28 mouse cellular contexts compared by ENCODE assay signal in the genomic region with DNA sequence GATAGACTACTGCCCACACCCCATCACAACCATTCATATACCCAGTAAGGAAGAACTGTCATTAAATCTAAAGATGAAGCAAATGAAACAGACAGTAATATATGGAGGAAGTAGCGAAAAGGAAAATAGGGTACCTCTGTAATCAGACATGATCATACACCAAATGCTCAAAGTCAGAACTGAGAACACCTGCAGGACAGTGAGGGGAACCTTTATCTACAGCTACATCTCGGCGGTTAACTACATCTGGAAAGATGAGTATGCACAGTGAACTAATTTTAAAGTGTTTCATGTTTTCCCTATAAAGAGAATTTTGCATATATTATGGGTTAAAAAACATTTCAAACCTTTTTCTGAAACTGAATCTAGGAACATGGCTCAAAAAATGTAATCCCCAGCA. TPM values are rescaled to one million over a fixed set of nuclear protein-coding genes. Genes with fewer than 3 reads are reported as not detected.
"Had no signal": no experiment of that assay in that cellular context is flagged by ENCODE, and none has a peak within 500 bp of the region (broad histone marks: within the 10 kb centered on the region; RNA-seq: fewer than 3 reads in every experiment).

No protein-coding gene starts in this region.

- H3K4me1 ChIP-seq: heart, embryonic 13.5 days; heart, embryonic 15.5 days; hindbrain, embryonic 10.5 days; hindbrain, embryonic 12.5 days; intestine, embryonic 15.5 days; limb, embryonic 13.5 days; limb, embryonic 15.5 days had no signal

- H3K27ac ChIP-seq: gastrocnemius, adult 2 months; heart, adult 2 months; heart, embryonic 13.5 days; heart, embryonic 15.5 days; hindbrain, embryonic 10.5 days; hindbrain, embryonic 12.5 days; hindbrain, embryonic 14.5 days; intestine, embryonic 15.5 days; layer of hippocampus, adult 2 months; left cerebral cortex, adult 2 months; limb, embryonic 13.5 days; limb, embryonic 15.5 days had no signal

- DNase-seq: gastrocnemius, adult 2 months; gastrocnemius, postnatal 10 days; gastrocnemius, postnatal 25 days; heart, adult 2 months; heart, postnatal 4 days; kidney, adult 18-20 months; kidney, adult 8-10 months; kidney, postnatal 10 days; kidney, postnatal 25 days; kidney, postnatal 4 days; left cerebral cortex, postnatal 4 days had no signal

- H3K27me3 ChIP-seq: heart, embryonic 13.5 days; heart, embryonic 15.5 days; hindbrain, embryonic 12.5 days; intestine, embryonic 15.5 days; limb, embryonic 13.5 days; limb, embryonic 15.5 days had no signal

- H3K4me3 ChIP-seq: gastrocnemius, adult 2 months; heart, adult 2 months; heart, embryonic 13.5 days; heart, embryonic 15.5 days; hindbrain, embryonic 10.5 days; hindbrain, embryonic 12.5 days; intestine, embryonic 15.5 days; layer of hippocampus, adult 2 months; left cerebral cortex, adult 2 months; limb, embryonic 13.5 days; limb, embryonic 15.5 days had no signal

- ATAC-seq: hindbrain, embryonic 16.5 days; inflammation-experienced regulatory T-cells, adult 6 months; intestine, embryonic 15.5 days; intestine, postnatal 0 days had no signal

- H3K4me2 ChIP-seq: heart, embryonic 11.5 days; heart, embryonic 13.5 days; heart, embryonic 15.5 days; hindbrain, embryonic 12.5 days; hindbrain, embryonic 14.5 days; intestine, embryonic 15.5 days; limb, embryonic 13.5 days; limb, embryonic 15.5 days had no signal

- H3K9ac ChIP-seq: heart, embryonic 13.5 days; heart, embryonic 15.5 days; hindbrain, embryonic 12.5 days; hindbrain, embryonic 14.5 days; intestine, embryonic 15.5 days; limb, embryonic 13.5 days; limb, embryonic 15.5 days had no signal

- H3K36me3 ChIP-seq: heart, embryonic 13.5 days; heart, embryonic 15.5 days; hindbrain, embryonic 10.5 days; hindbrain, embryonic 12.5 days; intestine, embryonic 15.5 days; limb, embryonic 13.5 days; limb, embryonic 15.5 days had no signal

- H3K9me3 ChIP-seq: heart, embryonic 13.5 days; heart, embryonic 15.5 days; hindbrain, embryonic 10.5 days; hindbrain, embryonic 12.5 days; intestine, embryonic 15.5 days; limb, embryonic 13.5 days; limb, embryonic 15.5 days had no signal

RNA-seq across cellular contexts. Expression of a gene that starts 19.7 kb away (rescaled TPM):
- total RNA-seq: granulocyte monocyte progenitor cell, adult 5-6 weeks had no signal
- polyA plus RNA-seq: inflammation-experienced regulatory T-cells, adult 6 months; kidney, embryonic 14.5 days had no signal

RNA-seq across cellular contexts. Expression of a gene that starts 32.4 kb away (rescaled TPM):
- total RNA-seq: gastrocnemius, adult 2 months; granulocyte monocyte progenitor cell, adult 5-6 weeks; liver, adult 2 months had no signal
- polyA plus RNA-seq: hindbrain, embryonic 14.5 days; inflammation-experienced regulatory T-cells, adult 6 months; liver, adult 2 months had no signal
